12 mouse cellular contexts compared by ENCODE assay signal in genomic region chr2:133345964-133346788, GRCm38 (mm10).
DNase-seq lines count a peak whose midpoint lies in the region; ATAC-seq lines count a peak whose summit lies in the region.
"Had no signal": no experiment of that assay in that cellular context is flagged by ENCODE, and none has a peak within 500 bp of the region (broad histone marks: within the 10 kb centered on the region; RNA-seq: fewer than 3 reads in every experiment).

No protein-coding gene starts in this region.

- H3K27ac ChIP-seq in hindbrain, embryonic 11.5 days (ENCODE audit: low read depth, low read length), result no peak overlapping the region
- H3K27ac ChIP-seq in hindbrain, embryonic 12.5 days, result no peak overlapping the region
- no peak overlapping the region for H3K27ac ChIP-seq in midbrain, embryonic 11.5 days (ENCODE audit: low read depth, low read length)
- H3K27ac ChIP-seq in midbrain, embryonic 14.5 days (replicated peaks; ENCODE audit: low read depth, low read length), result no peak overlapping the region
- peak overlapping the region; percentile 78 for H3K27ac ChIP-seq in limb, embryonic 12.5 days
- H3K27ac ChIP-seq: midbrain, embryonic 13.5 days had no signal

- no peaks in the 10 kb centered on the region for H3K9me3 ChIP-seq in hindbrain, embryonic 11.5 days (ENCODE audit: control insufficient read depth, low read length)
- no peaks in the 10 kb centered on the region for H3K9me3 ChIP-seq in hindbrain, embryonic 12.5 days (replicated peaks)
- no peaks in the 10 kb centered on the region for H3K9me3 ChIP-seq in midbrain, embryonic 11.5 days (ENCODE audit: control insufficient read depth, low read length)
- H3K9me3 ChIP-seq in midbrain, embryonic 14.5 days (ENCODE audit: control insufficient read depth, low read length), result no peaks in the 10 kb centered on the region
- H3K9me3 ChIP-seq in limb, embryonic 12.5 days, result no peaks in the 10 kb centered on the region
- H3K9me3 ChIP-seq: midbrain, embryonic 13.5 days had no signal

- H3K27me3 ChIP-seq in hindbrain, embryonic 11.5 days (ENCODE audit: control insufficient read depth, insufficient read depth, low read length), result peaks cover 3% of the 10 kb centered on the region; the same call in 1 of the 2 replicates
- H3K27me3 ChIP-seq in hindbrain, embryonic 12.5 days, result peaks cover 14% of the 10 kb centered on the region; the same call in 1 of the 2 replicates
- H3K27me3 ChIP-seq in midbrain, embryonic 11.5 days (ENCODE audit: control insufficient read depth, insufficient read depth, low read length), result peaks cover 74% of the 10 kb centered on the region
- H3K27me3 ChIP-seq in midbrain, embryonic 14.5 days (ENCODE audit: control insufficient read depth, insufficient read depth, low read length), result peaks cover 64% of the 10 kb centered on the region
- H3K27me3 ChIP-seq in limb, embryonic 12.5 days, result peaks cover 2% of the 10 kb centered on the region; the same call in 1 of the 2 replicates

- no peak overlapping the region for H3K4me3 ChIP-seq in hindbrain, embryonic 11.5 days (ENCODE audit: low read depth, low read length)
- H3K4me3 ChIP-seq in hindbrain, embryonic 12.5 days, result no peak overlapping the region
- no peak overlapping the region for H3K4me3 ChIP-seq in midbrain, embryonic 11.5 days (ENCODE audit: low read depth, low read length)
- H3K4me3 ChIP-seq in midbrain, embryonic 14.5 days (replicated peaks; ENCODE audit: low read depth, low read length), result no peak overlapping the region
- no peak overlapping the region for H3K4me3 ChIP-seq in limb, embryonic 12.5 days (replicated peaks)
- H3K4me3 ChIP-seq: midbrain, embryonic 13.5 days had no signal

- H3K36me3 ChIP-seq in hindbrain, embryonic 11.5 days (ENCODE audit: control insufficient read depth, insufficient read depth, low read length), result no peaks in the 10 kb centered on the region
- H3K36me3 ChIP-seq in hindbrain, embryonic 12.5 days, result no peaks in the 10 kb centered on the region
- H3K36me3 ChIP-seq in midbrain, embryonic 11.5 days (ENCODE audit: control insufficient read depth, insufficient read depth, low read length), result no peaks in the 10 kb centered on the region
- no peaks in the 10 kb centered on the region for H3K36me3 ChIP-seq in midbrain, embryonic 14.5 days (ENCODE audit: control insufficient read depth, insufficient read depth, low read length)
- no peaks in the 10 kb centered on the region for H3K36me3 ChIP-seq in limb, embryonic 12.5 days
- H3K36me3 ChIP-seq: G1E; midbrain, embryonic 13.5 days had no signal

- peak; percentile 10 for DNase-seq in hindbrain, embryonic 11.5 days (ENCODE audit: low spot score)
- DNase-seq in midbrain, embryonic 11.5 days (ENCODE audit: low spot score, missing footprints), result no peak
- DNase-seq in midbrain, embryonic 14.5 days, result no peak
- no peak for DNase-seq in testis, postnatal 14 days (ENCODE audit: low spot score)
- no peak for DNase-seq in c-Kit-positive CD71-positive TER-119-positive erythroid progenitor cells, embryonic 14.5 days (ENCODE audit: low spot score)
- DNase-seq: cerebellum, adult 8-10 months; kidney, adult 11 months; thymus, adult 18-20 months had no signal

- H3K4me1 ChIP-seq in hindbrain, embryonic 11.5 days (replicated peaks; ENCODE audit: control insufficient read depth, insufficient read depth, low read length), result no peaks in the 10 kb centered on the region
- peaks cover 5% of the 10 kb centered on the region; the same call in 1 of the 2 replicates for H3K4me1 ChIP-seq in hindbrain, embryonic 12.5 days
- peaks cover 5% of the 10 kb centered on the region for H3K4me1 ChIP-seq in midbrain, embryonic 11.5 days (ENCODE audit: control insufficient read depth, insufficient read depth, low read length)
- no peaks in the 10 kb centered on the region; the same call in 1 of the 2 replicates for H3K4me1 ChIP-seq in midbrain, embryonic 14.5 days (ENCODE audit: control insufficient read depth, insufficient read depth, low read length)
- H3K4me1 ChIP-seq in limb, embryonic 12.5 days (replicated peaks), result peaks cover 20% of the 10 kb centered on the region

- WGBS in hindbrain, embryonic 11.5 days, result 56% methylated on average over 12 of the region's 12 CpGs
- 59% methylated on average over 12 of the region's 12 CpGs for WGBS in hindbrain, embryonic 12.5 days
- 30% methylated on average over 12 of the region's 12 CpGs for WGBS in midbrain, embryonic 11.5 days
- 29% methylated on average over 12 of the region's 12 CpGs for WGBS in midbrain, embryonic 14.5 days
- WGBS in limb, embryonic 12.5 days, result 26% methylated on average over 12 of the region's 12 CpGs

- no peak for ATAC-seq in hindbrain, embryonic 11.5 days (ENCODE audit: low FRiP score)
- no peak for ATAC-seq in hindbrain, embryonic 12.5 days (ENCODE audit: low FRiP score)
- peak; percentile 31; the same call in 1 of the 2 replicates for ATAC-seq in midbrain, embryonic 11.5 days (ENCODE audit: low FRiP score)
- no peak for ATAC-seq in midbrain, embryonic 14.5 days (ENCODE audit: low FRiP score, low TSS enrichment)
- peak; percentile 76; the same call in 1 of the 2 replicates for ATAC-seq in limb, embryonic 12.5 days (ENCODE audit: insufficient number of reproducible peaks, insufficient read depth, low FRiP score, low TSS enrichment, low read depth)

- no peak overlapping the region for H3K4me2 ChIP-seq in hindbrain, embryonic 11.5 days (replicated peaks; ENCODE audit: low read depth, low read length)
- H3K4me2 ChIP-seq in hindbrain, embryonic 12.5 days (replicated peaks), result no peak overlapping the region
- no peak overlapping the region for H3K4me2 ChIP-seq in midbrain, embryonic 11.5 days
- no peak overlapping the region for H3K4me2 ChIP-seq in midbrain, embryonic 14.5 days (ENCODE audit: low read length)
- peak overlapping the region; percentile 33 for H3K4me2 ChIP-seq in limb, embryonic 12.5 days
- H3K4me2 ChIP-seq: midbrain, embryonic 13.5 days had no signal

- H3K9ac ChIP-seq in hindbrain, embryonic 11.5 days (ENCODE audit: low read depth, low read length), result no peak overlapping the region
- no peak overlapping the region for H3K9ac ChIP-seq in hindbrain, embryonic 12.5 days
- no peak overlapping the region for H3K9ac ChIP-seq in midbrain, embryonic 11.5 days (ENCODE audit: low read length)
- H3K9ac ChIP-seq in midbrain, embryonic 14.5 days (replicated peaks; ENCODE audit: low read length), result no peak overlapping the region
- H3K9ac ChIP-seq in limb, embryonic 12.5 days (replicated peaks), result no peak overlapping the region
- H3K9ac ChIP-seq: midbrain, embryonic 13.5 days had no signal

Comparison
In these comparisons a context has a peak if more than half of its experiments do, and no peak if none do; other contexts are left out.
1. ATAC-seq: peak in midbrain, embryonic 11.5 days (single experiment) and limb, embryonic 12.5 days (single experiment); none in hindbrain, embryonic 11.5 days (single experiment), hindbrain, embryonic 12.5 days (single experiment) and midbrain, embryonic 14.5 days (single experiment).